Mouse (Mus musculus): ENCODE data around the gene Snx13. TPM values are rescaled to one million over a fixed set of nuclear protein-coding genes. Genes with fewer than 3 reads are reported as not detected.

The Snx13 gene
- total RNA-seq, 2 experiments from 2014 or later: 60.4 to 64.3 TPM

DNA sequence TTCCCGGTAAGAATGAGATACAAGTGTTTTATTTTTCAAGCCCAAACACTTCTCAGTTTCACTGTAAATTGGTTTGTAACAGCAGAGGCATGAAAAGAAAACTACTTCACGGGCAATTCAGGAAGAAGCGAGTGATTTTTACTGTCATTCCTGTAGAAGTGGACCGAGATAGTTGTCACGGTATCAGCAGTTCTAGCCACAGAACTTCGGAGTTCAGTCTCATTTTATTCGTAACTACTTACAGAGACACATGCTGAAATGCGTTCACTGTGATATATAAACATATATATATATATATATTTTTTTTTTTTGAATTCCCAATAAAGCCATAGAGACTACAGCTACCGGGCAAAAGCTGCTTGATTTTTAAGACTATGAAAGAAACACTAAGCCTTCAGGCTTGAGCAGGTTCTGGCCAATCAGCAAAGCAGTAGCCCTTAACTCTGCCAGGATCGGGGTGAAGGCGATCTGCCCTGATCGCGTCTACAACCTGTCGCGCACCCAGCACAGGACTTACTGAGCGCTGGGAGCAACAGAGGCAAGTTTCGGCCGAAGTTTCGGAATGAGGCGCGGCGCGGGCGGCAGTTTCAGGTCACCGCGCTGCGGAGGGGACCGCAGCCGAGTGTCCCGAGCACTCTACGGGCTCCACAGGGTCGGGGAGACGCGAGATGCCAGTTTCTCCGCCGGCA is 532 bp upstream of the Snx13 start:
- intact Hi-C loops (cut with DNase I): no loop called here
- DNase-seq: no peak

DNA sequence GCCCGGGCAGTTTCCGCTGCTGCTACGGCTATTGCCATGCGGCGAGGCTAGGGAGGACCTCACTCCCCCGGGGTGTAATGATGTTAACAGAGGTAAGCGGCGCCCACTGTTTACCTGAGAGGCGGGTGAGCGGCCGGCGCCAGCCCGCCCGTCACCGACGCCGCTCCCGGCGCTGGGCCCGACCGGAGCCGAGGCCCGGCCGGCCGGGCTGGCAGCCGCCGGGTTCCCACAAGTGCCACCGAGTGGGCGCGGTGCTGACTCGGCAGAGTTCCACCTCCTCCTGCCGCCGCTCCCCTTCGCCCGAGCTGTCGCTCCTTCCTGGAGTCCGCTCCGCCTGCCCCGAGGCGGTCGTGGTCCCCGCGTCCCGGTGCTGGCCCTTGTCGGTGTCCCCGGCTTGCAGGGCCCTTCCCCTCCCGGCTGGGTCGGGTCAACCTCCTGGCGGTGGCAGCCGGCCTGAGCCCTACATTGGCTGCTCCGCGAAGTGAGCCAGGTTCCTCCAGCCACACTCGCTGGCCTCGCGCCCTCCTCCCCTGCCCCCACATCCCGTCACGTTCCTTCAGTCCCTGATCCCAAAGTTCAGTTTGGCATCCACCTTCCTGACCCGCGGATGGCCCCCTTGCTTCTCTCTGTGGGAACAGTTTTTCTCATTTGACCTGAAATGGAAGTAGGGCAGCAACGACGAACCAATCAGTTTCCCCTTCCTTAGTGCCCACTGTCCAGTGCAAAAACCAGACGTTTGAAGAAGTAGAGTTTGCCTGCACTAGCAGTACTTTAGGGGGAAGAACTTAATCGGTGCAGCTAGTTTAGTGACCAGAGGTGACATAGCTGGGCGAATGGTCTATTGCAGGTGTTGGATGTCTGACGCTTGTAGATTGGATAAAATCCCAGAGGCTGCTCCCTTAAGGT is 587 bp downstream of the Snx13 start:
- peak; percentile 73 to 74 for DNase-seq
- intact Hi-C loops (cut with DNase I): no loop called here

GRCm38 (mm10) chr12:35048891-35049290 is 1.9 kb downstream of the Snx13 start:
- intact Hi-C loops (cut with DNase I): no loop called here
- no peak for DNase-seq

DNA sequence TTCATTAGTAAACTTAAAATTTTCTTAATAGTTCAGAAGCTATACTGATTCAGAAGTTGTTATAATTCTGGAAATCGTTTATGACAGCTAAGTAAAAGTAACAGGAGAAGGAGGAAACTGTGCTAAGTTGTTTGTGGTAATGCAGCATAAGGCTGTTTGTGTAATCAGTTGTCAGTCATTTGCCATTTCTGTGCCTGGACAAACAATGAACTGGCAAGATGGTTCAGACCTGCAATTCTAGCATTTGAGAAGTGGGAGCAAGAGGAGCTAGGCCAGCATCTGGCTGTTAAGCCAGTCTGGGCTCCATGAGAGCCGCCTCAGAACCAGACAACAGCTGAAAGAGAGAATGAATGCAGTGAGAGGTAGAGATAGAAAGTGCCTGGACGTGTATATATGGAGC is 3.5 kb downstream of the Snx13 start:
- intact Hi-C loops (cut with DNase I): no loop called here

DNA sequence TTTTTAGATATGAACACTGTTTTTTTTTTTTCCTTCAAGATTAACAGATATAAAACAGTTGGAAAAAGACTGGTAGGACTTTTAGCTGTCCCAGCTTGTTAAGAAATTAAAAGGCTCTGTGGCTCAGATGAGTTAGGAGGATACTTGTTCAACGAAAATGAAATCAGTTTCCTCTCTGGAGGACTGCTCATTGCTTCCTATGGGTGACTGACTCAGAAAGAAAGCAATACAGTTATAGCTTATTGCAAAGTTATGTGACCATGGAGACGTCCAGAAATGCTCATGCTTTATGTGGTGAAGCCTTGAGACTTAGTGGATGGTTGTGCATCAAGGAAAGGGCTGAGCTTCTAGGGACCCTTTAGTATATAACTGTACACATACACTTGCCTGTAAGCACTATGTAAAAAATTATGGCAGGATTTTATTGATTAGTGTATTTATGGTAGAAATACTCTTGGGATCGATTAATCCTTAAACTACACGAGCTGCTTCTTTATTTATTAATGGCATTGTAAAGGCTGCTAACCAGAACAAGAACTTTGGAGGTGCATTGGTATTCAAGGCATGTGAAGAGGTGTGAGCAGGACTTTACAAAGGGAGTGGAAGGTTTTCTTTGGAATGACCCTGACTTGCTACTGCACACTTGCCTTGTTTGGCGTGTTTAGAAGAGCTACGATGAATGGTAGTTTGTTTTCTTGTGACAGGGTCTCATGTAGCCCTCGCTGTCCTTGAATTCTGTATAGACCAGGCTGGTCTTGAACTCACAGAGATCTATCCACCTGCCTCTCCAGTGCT is 4.2 kb downstream of the Snx13 start:
- intact Hi-C loops (cut with DNase I): no loop called here
- no peak for DNase-seq

More for the DNA sequence above, 3.5 kb downstream of the Snx13 start:
- DNase-seq: no peak

- DNase-seq: no peak
- intact Hi-C loops (cut with DNase I): no loop called here
These were observed 7.4 kb downstream of the Snx13 start for GRCm38 (mm10) chr12:35054420-35054819.

- DNase-seq: no peak
- intact Hi-C loops (cut with DNase I): no loop called here
These were observed 8.4 kb downstream of the Snx13 start for GRCm38 (mm10) chr12:35055114-35056095.

DNA sequence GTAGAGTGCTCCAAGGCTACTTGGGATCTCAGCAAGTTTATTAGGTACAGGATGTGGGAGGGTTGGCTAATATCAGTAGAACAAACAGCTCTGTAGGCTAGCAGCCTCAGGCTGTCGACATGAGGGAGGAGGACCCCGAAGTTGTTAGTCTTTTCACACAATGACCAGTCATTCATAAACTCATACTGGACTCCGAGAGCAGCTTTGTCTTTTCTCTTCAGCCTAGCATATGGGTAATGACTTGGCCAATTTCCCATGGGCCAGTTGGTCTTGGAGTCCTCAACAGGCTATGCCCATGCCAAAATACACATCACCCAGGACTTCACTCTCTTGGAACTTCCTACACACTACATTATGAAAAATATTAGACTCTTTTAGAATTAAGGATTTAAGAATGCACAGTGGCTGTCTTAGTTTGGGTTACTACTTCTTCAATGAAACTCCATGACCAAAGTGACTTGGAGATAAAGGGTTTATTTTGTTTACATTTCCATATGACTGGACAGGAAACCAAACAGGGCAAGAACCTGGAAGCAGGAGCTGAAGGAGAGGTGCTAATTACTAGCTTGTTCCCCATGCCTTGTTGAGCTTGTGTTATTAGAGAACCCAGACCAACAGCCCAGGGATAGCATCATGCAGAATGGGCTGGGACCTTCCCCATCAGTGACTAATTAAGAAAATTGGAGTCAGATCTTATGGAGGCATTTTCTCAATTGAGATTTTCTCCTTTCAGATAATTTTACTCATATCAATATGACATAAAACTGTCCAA is 16.9 kb downstream of the Snx13 start:
- intact Hi-C loops (cut with DNase I): no loop called here

GRCm38 (mm10) chr12:35067621-35068020 is 20.6 kb downstream of the Snx13 start:
- DNase-seq: no peak
- intact Hi-C loops (cut with DNase I): no loop called here

More for the DNA sequence above, 16.9 kb downstream of the Snx13 start:
- no peak for DNase-seq

GRCm38 (mm10) chr12:35071336-35071735 is 24.4 kb downstream of the Snx13 start:
- DNase-seq: no peak
- intact Hi-C loops (cut with DNase I): no loop called here

DNA sequence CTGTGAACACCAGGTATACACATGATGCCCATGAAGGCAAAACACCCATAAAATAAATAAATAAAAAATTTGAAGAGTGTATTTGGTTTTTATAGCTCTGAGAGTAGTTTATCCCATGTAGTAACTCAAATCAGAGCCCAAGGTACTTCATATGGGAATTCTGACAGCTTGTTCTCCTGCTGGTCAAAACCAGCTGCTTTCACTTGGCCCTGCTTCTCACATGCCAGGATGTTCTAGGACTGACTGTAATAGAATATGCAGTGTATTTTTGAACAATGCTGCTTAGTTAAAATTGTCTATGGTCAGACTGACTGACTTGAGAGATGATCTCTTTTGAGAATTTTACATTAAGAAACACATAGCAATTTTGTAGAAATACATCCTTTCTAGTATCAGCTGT is 25.2 kb downstream of the Snx13 start:
- intact Hi-C loops (cut with DNase I): no loop called here
- DNase-seq: no peak

DNA sequence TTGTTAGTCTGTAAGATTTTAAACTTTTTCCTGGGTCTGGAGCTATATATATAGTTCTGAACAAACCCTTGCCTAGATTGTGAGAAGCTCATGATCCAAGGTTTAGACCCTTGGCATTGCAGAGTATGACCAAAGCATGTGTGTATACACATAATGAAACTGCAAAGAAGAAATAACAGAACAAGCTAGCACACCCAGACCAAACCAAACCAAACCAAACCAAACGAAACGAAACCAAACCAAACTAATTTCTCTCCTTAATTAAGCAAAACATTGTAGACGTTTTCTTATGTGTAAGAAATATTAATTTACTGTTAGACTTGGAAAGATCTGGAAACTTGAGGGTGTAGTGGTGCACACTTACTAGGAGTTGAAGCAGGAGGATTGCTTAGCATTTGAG is 29.0 kb downstream of the Snx13 start:
- no peak for DNase-seq
- intact Hi-C loops (cut with DNase I): no loop called here

DNA sequence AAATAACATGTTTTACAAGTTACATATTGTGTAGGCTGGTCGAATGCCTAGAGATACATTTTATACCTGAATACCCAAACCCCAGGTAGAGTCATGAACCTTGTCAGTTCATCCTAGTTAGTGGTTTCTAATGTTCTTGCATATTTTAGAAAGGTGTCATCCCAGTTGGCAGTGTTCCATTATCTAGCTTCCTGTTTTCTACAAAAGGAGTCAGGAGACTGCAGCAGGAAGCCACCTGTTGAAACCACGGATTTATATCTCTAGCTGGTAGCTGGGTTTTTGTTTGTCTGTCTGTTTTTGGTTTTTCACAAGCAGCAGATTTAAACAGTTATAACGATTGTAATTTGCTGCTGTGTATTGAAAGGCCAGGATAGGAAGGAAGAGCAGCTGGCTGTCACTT is 76.6 kb downstream of the Snx13 start:
- no peak for DNase-seq
- intact Hi-C loops (cut with DNase I): no loop called here

- intact Hi-C loops (cut with DNase I): no loop called here
- no peak for DNase-seq
These were observed 106.2 kb downstream of the Snx13 start for GRCm38 (mm10) chr12:35153186-35153585.

GRCm38 (mm10) chr12:35154149-35154548 is 107.2 kb downstream of the Snx13 start:
- DNase-seq: no peak
- intact Hi-C loops (cut with DNase I): no loop called here

DNA sequence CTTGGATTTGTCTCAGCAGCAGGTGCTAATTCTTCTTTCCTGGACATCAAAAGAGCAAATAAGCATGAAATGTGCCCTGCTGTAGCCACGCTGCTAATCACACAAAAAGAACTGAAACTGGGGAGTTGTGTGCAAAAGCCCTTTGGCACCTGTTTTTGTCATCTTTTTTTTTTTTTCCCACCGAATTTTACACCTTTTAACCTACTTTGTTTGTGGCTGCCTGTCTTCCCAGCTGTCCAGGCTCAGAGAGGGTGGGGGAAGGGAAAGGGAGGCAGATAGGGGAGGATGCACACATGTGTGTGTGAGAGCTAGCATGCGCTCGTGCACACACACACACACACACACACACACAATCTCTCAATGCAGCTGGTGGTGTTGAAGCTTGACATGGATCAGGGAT is 110.3 kb downstream of the Snx13 start:
- intact Hi-C loops (cut with DNase I): no loop called here
- no peak for DNase-seq

- DNase-seq: no peak
- intact Hi-C loops (cut with DNase I): no loop called here
These were observed 114.7 kb downstream of the Snx13 start for GRCm38 (mm10) chr12:35161690-35162089.

DNA sequence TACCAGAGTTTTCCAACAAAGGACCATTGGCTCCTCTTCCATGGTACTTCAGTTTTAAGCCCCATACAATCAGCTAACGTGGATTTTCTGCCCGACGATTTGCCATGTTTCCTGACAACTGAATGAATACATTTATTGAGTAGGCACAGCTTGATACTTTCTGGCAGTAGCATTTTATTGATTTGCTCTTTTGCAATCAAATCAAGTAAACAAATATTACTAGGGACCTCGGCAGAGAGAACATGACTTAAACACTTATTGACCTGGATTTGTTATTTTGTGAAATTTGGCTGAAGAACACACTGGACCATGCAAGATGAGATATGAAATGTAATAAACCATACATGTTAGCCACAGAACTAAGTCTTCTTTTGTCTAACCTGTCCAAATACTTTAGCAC is 123.3 kb downstream of the Snx13 start:
- intact Hi-C loops (cut with DNase I): no loop called here
- DNase-seq: no peak

DNA sequence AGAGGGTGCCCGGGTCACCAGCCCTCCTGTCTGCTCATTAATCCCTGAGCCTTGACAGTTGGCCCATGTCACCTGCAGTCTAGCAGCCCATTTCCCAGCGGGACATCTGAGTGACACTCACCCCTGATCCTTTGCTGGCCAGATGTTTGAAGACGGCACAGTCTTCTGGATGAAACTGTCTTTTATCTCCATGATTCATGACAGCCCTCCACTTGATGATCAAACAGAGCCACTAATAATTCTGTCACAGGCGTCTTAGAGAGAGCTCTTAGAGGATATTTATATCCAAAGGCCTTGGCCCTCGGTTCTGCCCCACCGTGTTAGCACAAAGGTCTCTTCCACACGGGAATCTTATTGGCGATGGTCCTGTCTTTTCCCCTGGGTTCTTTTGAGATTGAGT is 129.0 kb downstream of the Snx13 start:
- intact Hi-C loops (cut with DNase I): no loop called here
- no peak for DNase-seq
